Mouse (Mus musculus): ENCODE results near the gene Matn4. TPM values are rescaled to one million over a fixed set of nuclear protein-coding genes. Genes with fewer than 3 reads are reported as not detected.
A peak's percentile ranks its signal among the peaks of the same experiment; 100 is the strongest.

The Matn4 gene
- 10 to 100 TPM; 10.4 to 11.0 TPM for total RNA-seq (2021)
- long read RNA-seq, experiment 1 = 0 reads
- long read RNA-seq, experiment 2, partial matches to known transcripts = 0 of 2 reads
- long read RNA-seq, experiment 2, other reads (novel, unspliced or antisense) = 0 of 2 reads

DNA sequence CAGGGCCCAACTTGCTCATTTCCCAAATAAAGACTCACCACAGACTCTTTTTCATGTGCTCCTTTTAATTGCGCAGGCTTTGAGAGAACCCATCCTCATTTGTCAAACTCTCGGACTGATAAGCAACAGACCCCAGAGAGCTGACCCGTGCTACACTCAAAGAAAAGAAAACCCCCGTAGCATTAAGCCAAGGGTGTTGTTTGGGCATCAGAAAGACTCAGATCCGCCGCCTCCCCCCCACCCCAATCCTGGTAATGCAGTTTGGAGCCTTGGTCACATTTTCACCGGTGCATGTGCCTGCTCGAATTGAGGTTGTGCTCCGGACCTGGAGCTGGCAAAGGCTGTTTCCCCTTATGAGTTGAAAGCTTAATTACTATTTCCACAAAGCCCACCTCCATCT lies at the start of gene Matn4:
Matn4 (minus strand) TSS at position 101 of the 400 bp plus-strand sequence.
- intact Hi-C loops (cut with DNase I) = no loop called here
- DNase-seq (ENCODE audit: extremely low spot score in 1 of 2, low spot score in 2 of 2) = no peak
- Histone ChIP-seq H3K4me3 (peak within 1 kb of the TSS; percentile 37), H3K27ac (no peak within 1 kb of the TSS)
- no peak for TF ChIP-seq CTCF (IDR thresholded peaks at IDR 0.05)

DNA sequence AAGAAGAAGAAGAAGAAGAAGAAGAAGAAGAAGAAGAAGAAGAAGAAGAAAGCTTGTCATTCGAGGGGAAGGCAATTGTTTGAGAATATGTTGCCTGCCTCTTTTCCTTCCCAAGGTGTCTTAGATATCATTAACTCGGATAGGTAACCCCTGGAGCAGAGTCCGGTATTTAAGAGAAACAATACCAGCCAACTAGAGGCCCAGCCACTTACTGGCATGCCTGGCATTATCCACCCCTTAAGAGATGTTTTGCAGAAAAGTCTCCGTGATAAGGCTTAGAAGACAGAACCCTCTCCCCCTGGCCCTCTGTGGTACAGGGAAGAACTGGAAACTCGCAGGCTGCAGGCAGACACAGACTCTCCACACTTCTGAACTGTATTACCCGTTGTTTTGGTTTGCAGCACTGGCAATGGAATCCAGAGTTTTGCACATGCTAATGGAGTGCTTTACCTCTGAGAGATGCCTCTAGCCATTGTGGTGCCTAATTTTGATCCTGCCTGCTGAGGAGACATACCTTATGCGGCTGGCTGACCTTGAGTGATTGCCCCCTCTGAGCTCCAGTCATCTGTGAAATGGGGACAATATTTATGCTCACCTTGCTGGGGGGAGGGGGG lies 49.0 kb upstream of the Matn4 start:
- H3K4me3 ChIP-seq = no peak overlapping the region
- no peak for DNase-seq (ENCODE audit: extremely low spot score in 1 of 2, low spot score in 2 of 2)
- intact Hi-C loops (cut with DNase I) = no loop called here
- no peak for TF ChIP-seq CTCF (IDR thresholded peaks at IDR 0.05)
- H3K27ac ChIP-seq = no peak overlapping the region

DNA sequence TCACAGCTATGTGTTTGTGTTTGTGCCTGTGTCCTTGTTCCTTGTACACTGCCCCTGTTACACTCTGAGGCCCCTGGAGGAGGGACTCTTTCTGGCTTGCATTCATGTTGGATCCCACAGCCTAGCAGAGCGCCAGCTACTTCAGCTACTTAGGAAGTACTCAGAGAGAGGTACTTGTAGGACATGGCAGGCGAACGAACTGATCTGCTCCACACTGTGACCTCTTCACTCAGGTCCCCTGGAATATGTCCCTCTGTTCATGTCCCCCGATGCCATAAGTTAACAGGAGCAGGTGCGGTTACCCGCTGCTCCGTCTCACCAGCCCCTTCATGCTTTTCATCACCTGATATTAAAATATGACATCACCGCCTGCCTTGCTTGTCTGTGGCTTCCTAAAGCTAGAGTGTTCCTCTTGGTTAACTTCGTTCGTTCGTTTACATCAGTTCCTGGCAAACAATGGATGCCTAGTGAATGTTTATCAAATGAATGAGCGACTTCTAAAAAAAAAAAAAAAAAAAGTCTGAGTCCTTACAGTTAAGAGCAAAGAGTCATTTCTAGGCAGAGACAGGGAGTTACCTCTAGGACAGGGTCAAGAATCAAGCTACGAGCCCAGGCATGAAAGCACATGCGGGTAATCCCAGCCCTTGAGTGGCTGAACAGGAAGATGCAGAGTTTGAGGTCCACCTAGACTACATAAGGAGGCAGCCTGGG lies 48.2 kb upstream of the Matn4 start:
- Histone ChIP-seq H3K27ac (no peak overlapping the region), H3K4me3 (no peak overlapping the region)
- TF ChIP-seq CTCF (IDR thresholded peaks at IDR 0.05) = no peak
- intact Hi-C loops (cut with DNase I) = no loop called here
- no peak for DNase-seq (ENCODE audit: extremely low spot score in 1 of 2, low spot score in 2 of 2)

DNA sequence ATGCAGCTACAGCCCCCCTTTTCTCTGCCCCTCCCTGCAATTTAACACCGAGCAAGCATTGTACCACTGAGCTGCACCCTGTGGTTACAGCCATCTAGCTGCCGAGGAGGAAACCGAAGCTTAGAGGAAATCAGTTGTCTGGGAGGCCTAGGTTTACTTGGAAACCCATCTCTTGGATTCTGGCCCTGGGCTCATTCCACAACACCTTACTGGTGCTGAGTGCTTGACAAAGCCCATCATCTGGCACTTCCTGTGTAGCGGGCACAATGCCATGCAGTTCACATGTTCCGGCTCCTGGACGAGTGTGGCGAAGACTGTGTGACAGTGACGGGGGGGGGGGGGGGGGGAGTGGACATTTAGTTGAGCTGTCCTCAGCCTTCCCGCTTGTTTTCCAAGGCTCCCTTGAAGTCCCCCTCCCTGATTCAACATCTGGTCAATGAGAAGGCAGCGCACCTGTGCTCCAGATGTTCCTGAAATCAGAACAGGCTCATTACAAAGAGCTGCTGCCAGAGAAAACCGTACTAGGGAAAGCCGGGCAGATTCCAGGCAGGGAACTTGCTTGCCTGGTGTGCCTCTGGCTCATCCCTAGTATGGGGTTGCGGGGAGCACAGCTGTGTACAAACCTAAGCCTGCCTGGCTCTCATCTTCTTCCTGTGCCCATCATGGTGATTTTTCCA lies 47.2 kb upstream of the Matn4 start:
- H3K27ac ChIP-seq = no peak overlapping the region
- H3K4me3 ChIP-seq = no peak overlapping the region
- TF ChIP-seq CTCF (IDR thresholded peaks at IDR 0.05) = no peak
- no peak for DNase-seq (ENCODE audit: extremely low spot score in 1 of 2, low spot score in 2 of 2)
- intact Hi-C loops (cut with DNase I) = no loop called here

DNA sequence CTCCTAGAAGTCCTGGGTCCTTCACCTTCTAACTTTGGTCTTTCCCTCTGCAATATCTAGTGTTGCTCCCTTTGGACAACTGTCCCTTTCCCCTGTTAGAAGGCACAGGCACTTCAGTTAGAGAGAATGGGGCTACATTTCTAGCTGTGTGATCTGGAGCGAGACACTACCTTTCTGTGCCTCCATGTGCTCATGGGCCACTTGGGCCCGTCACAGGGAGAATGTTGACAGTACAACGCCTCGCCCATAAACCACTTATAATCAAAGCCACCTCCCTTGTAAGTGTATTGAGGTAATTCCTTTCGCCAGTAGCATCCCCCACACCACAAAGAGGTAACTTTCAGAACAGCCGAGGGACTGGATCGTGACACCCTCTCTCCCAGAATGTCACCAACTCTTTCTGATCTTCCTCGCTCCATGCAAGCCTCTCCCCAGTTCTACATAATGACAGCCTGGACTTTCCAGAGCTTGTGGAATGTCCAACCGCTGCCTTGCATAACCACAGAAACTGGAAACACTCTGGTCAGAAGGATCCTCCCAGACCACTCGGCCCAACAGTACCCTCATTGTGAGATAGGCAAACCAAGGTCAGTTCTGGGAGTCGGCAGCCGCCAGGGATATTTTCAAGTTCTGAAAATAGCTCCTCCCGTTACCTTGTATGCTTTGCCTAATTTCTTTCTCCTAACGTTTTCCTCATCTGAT lies 44.5 kb upstream of the Matn4 start:
- no peak for TF ChIP-seq CTCF (IDR thresholded peaks at IDR 0.05)
- DNase-seq (ENCODE audit: extremely low spot score in 1 of 2, low spot score in 2 of 2) = no peak
- Histone ChIP-seq H3K27ac (no peak overlapping the region), H3K4me3 (no peak overlapping the region)
- intact Hi-C loops (cut with DNase I) = no loop called here

DNA sequence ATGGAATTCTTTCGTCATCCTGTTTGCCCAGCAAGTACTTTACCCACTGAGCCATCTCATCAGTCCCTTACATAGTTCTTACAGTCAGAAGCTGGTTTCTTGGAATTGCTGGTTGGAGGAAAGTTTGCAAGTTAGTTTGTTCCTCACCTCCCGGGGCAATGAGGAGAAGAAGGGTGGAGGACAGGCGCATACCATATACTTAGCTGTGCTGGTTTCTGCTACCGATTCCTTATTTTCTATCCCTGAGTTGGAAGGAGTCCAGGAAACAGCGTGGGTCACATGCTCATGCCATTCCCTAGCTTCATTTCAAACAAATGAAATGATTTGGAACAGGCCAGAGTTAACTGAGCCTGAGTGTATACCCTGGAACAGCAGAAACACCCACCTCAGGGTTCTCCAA lies 44.0 kb upstream of the Matn4 start:
- Histone ChIP-seq H3K4me3 (no peak overlapping the region), H3K27ac (no peak overlapping the region)
- TF ChIP-seq CTCF (IDR thresholded peaks at IDR 0.05) = no peak
- intact Hi-C loops (cut with DNase I) = no loop called here
- DNase-seq (ENCODE audit: extremely low spot score in 1 of 2, low spot score in 2 of 2) = no peak

DNA sequence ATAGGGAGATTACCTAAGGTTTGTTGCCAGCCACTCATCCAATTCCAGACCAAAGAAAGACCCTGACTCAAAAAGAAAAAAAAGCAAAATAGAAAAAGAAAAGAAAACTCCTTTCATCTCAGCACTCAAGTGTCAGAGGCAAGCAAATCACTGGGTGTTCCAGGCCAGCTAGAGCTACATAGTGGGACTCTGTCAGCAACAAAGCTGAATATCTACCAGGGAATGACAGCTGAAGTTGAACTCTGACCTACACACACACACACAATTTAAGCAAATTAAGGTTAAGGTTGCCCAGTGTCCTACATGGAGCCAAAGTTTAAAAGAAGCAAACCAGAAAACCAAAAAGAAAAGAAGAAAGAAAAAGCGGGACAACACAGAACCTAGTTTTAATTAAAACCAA lies 43.2 kb upstream of the Matn4 start:
- Histone ChIP-seq H3K4me3 (no peak overlapping the region), H3K27ac (no peak overlapping the region)
- no peak for DNase-seq (ENCODE audit: extremely low spot score in 1 of 2, low spot score in 2 of 2)
- intact Hi-C loops (cut with DNase I) = no loop called here
- no peak for TF ChIP-seq CTCF (IDR thresholded peaks at IDR 0.05)

DNA sequence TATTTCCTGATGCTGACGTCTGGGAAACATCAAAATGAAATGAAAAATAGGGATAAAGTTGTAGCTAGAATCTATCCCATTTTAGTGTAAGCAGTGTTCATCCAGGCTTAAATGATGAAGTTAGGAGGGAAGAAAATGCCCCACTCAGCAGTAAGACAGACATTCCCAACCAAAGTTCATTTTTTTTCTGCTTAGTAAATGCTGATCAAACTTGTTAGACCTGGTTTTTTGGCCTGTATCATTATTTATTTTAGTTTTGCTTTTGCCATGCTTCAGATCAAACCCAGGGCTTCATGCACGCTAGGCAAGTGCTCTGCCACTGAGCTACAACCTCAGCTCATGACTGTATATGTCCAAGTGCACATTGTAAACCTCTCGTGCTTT lies 41.1 kb upstream of the Matn4 start:
- no peak for DNase-seq (ENCODE audit: extremely low spot score in 1 of 2, low spot score in 2 of 2)
- intact Hi-C loops (cut with DNase I) = no loop called here
- no peak overlapping the region for H3K4me3 ChIP-seq
- H3K27ac ChIP-seq = no peak overlapping the region
- no peak for TF ChIP-seq CTCF (IDR thresholded peaks at IDR 0.05)

DNA sequence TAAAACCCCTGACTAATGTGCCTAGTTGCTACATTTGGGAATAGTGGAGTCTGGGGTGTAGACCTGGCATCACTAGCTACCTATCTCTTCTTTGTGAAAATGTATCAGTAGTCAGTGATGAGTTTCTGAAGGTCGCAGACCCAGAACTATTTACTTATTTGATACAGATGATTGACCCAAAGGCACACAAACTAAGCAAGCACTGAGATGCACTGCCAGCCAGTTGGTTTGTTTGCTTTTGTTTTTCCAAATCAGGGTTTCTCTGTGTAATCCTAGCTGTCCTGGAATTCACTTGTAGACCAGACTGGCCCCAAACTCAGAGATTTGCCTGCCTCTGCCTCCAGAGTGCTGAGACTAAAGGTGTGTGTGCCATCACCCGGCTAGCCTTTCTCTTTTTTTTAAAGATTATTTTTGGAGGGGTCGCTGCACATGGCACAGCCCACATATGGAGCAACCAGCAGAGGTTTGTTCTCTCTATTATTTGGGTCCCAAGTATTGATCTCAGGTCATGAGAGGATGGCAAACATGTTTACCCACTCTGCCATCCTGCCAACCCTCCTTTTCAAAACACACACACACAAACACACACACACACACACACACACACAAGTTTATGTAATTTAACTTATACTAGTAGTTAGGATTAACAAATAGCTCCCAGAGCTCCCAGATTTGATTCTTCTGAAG lies 40.6 kb upstream of the Matn4 start:
- TF ChIP-seq CTCF (IDR thresholded peaks at IDR 0.05) = no peak
- no peak overlapping the region for H3K27ac ChIP-seq
- intact Hi-C loops (cut with DNase I) = no loop called here
- no peak overlapping the region for H3K4me3 ChIP-seq
- no peak for DNase-seq (ENCODE audit: extremely low spot score in 1 of 2, low spot score in 2 of 2)

DNA sequence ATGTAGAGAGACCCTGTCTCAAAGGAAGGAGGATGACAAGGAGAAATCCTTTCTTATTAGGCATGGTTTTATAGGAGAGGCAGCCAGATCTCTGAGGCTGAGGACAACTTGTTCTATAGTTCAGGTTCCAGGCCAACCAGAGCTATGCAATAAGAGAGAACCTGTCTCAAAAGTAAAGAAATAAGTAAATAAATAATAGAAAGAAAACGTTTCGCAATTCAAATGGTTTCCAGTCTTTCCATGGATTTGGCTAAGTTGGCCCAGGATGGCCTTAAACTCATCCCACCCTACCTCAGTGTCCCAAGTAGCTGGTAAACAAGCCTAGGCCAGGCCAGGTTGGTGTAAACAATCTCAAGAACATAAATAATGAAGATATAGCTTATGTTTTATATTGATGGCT lies 39.7 kb upstream of the Matn4 start:
- Histone ChIP-seq H3K27ac (no peak overlapping the region), H3K4me3 (no peak overlapping the region)
- intact Hi-C loops (cut with DNase I) = no loop called here
- no peak for TF ChIP-seq CTCF (IDR thresholded peaks at IDR 0.05)
- DNase-seq (ENCODE audit: extremely low spot score in 1 of 2, low spot score in 2 of 2) = no peak

DNA sequence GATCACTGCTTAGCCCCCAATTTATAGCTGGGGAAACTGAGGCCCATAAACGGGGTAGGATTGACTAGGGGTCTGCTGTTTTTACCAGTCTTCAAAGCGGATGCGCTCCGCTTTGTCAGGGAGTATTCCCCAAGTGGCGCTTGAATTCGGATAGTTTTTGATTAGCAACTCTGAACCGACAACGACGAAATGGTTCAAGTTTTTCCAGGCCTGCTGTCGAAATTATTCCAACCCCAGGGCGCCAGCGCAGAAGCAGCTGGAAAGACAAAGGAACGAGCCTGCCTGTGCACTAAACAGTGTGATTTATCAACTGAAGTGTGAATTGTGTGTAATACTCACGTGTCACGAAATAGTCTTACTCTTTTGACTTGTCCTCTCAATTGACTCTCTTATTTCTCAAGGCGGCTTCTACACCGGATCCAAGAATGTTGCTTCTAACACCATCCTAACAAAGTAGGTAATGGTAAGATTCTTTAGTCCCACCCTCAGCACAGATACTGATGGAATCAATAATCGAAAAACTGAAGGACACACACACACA lies 38.6 kb upstream of the Matn4 start, which contains the start of gene Sdc4:
Sdc4 (minus strand) TSS at position 428 of the 541 bp plus-strand sequence.
- intact Hi-C loops (cut with DNase I) = no loop called here
- peak within 1 kb of the TSS; percentile 37; the same call in 1 of the 2 replicates for H3K27ac ChIP-seq
- no peak for TF ChIP-seq CTCF (IDR thresholded peaks at IDR 0.05)
- peak within 1 kb of the TSS; percentile 57 for H3K4me3 ChIP-seq
- no peak for DNase-seq (ENCODE audit: extremely low spot score in 1 of 2, low spot score in 2 of 2)

All from left cerebral cortex, adult 2 months (tissue).